Mouse (Mus musculus): ENCODE measurements around the gene Epsti1.

Gene Epsti1

GRCm38 (mm10) chr14:77904171-77904762 is at the start of gene Epsti1:
TSS of gene Epsti1 (plus strand) at chr14:77904239.
- DNase-seq (ENCODE audit: low read depth), result peak; percentile 63

DNA sequence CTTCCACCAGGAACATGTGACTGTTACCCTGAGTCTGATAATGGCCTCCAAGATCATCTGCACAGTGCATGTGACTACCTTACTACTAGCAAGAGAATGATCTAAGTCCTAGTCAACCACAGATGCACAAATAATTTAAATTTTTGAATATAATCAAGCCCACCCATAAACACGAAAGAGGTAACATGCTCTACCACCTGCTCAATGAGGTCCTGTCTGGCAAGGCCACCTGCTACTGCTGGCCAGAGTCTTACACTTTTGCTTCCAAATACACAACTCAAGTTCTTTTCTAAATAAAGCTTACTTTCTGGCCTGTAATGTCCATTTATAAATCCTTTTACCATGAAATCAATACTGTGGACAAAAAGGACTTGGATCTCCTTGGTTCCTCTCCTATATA is 44.1 kb upstream of the Epsti1 start:
- no peak for DNase-seq (ENCODE audit: low read depth)

DNA sequence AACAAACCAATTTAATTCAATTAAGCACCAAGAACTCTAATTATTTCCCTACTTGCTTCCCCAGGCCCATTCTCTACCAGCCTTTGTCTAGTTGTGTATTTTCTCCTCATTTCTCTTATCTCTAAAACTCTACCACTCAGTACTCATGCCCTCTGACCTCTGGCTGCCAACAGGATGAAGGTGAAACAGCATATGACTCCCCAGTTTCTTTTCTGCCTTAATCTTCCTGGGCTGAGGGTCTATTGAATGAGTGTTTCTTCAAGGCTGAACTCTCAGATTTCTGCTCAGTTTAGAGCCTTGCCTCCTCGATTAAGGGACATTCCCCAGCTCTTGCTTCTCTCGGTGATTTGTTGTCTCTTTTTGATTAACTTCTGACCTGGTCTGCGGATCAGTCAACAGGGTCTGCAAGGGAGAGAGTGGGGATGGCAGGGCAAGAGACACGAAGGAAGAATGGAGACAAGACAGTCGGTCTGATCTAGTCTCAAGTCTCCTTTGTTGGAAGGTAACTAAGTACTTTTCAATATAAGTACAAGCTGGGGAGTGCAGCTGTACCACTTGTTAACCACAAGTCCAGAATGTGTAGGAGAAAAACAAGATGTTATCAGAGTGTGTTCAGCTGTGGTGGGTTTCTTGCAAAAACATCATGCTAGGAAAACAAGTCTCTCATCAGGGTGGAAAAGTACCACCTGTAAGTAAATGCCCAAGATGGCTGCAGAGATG is 43.0 kb upstream of the Epsti1 start:
- DNase-seq (ENCODE audit: low read depth), result peak; percentile 58

- peak; percentile 39 for DNase-seq (ENCODE audit: low read depth)
Observed at GRCm38 (mm10) chr14:77864051-77864450, 40.0 kb upstream of the Epsti1 start.

DNA sequence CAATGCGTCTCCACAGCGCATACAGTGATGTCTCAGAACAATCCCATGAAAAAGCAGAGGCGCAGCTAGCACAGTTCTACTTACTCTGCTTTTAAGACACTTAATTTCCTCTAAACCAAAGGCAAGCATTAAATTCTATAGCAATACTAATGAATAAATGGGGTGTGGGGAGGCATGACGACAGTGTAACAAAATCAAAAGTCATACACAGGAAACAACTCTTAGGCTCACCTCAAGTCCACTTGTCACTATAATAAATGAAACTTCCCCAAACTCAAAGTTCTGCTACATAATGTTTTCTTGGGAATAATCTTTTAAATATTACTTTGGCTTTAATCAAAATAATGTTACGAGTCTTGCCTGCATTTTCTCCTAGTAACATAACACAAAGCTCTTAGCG is 39.5 kb upstream of the Epsti1 start:
- no peak for DNase-seq (ENCODE audit: low read depth)

DNA sequence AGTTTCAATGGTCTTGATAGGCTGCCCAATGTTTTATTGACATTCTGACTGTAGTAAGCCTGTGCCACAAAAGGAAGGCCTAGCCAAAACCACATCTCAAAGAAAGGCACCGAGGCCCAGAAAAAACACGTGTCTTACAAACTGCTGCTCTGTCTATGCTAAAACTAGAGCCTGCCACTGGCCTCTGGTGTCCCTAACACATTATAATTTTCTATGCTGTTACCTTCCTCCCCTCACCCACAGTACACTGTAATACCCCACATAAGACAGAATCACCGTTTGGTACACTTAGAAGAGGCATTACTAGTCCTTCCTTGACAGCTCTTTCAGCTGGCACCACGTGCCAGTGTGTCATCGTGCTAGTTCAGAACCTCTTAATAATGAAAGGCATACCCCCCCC is 36.4 kb upstream of the Epsti1 start:
- DNase-seq (ENCODE audit: low read depth), result peak; percentile 39

GRCm38 (mm10) chr14:77870926-77871325 is 33.1 kb upstream of the Epsti1 start:
- peak; percentile 50 for DNase-seq (ENCODE audit: low read depth)

DNA sequence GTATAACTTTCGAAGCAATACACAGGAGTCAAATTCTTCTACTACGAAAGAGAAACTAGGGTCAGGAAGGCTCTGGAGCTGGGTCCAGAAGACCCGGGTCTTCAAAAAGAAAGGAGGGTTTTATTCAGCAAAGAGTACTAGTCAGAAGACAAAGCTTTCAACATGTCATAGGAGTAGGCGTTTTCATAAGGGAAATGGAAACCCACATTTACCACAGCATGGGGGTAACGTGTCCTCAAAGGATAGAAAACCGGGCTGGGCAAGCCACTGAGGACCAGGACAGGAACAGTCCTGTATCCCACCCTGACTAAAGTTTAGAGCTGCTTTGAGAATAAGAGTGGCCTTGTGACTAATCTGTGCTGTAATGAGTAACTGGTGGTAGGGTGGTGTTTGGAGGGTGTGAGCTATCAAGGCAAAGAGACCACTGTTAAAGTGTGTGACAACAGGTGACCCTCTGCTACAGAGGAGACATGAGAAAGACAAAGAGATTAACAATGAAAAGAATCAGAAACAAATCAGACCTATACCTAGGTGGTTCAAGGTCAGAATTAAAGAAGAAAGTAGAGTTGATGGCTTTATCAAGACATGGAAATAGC is 32.6 kb upstream of the Epsti1 start:
- DNase-seq (ENCODE audit: low read depth), result peak; percentile 80

GRCm38 (mm10) chr14:77874304-77875241 is 29.5 kb upstream of the Epsti1 start, which contains the start of gene Dnajc15:
TSS of gene Dnajc15 (minus strand) at chr14:77875125.
- DNase-seq (ENCODE audit: low read depth), result peak; percentile 87

DNA sequence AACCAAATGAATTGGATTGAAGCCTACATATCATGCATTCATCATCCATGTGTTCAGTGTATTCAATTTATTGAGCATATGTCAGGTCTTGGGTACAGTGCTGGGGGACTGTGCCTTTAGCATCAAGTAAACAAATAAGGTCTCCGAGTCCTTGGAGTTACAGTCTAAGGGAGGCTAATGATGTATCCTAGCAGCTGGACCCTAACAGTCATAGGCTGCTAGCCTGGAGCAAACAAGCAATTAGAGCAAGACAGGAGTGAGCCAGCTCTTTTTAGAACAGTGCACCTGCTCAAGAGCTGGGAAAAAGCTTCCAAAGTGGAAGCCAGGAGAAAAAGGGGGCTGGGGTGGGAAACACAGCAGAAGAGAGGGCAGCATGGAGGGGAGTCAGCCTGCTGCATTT is 27.8 kb upstream of the Epsti1 start:
- no peak for DNase-seq (ENCODE audit: low read depth)

- DNase-seq (ENCODE audit: low read depth), result peak; percentile 73
Observed at GRCm38 (mm10) chr14:77877876-77878275, 26.2 kb upstream of the Epsti1 start.

DNA sequence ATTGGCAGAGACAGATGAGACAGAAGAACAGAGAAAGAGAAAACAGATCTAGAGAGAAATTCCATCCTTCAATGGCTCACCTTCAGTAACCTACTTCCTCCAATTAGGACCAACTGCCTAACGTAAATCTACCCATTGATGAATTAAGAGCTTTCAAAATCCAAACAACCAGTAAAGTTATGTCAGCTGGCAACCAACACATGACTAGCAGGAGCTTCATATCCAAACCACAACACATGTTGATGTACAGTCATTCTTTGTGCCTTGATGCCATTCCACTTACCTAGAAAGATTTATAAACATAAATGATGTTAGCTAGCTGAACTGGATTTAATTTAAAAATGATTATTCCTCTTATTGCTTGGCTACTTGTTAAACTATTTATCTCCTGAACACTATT is 22.0 kb upstream of the Epsti1 start:
- no peak for DNase-seq (ENCODE audit: low read depth)

GRCm38 (mm10) chr14:77882669-77883068 is 21.4 kb upstream of the Epsti1 start:
- DNase-seq (ENCODE audit: low read depth), result no peak

GRCm38 (mm10) chr14:77886376-77886775 is 17.7 kb upstream of the Epsti1 start:
- DNase-seq (ENCODE audit: low read depth), result no peak

DNA sequence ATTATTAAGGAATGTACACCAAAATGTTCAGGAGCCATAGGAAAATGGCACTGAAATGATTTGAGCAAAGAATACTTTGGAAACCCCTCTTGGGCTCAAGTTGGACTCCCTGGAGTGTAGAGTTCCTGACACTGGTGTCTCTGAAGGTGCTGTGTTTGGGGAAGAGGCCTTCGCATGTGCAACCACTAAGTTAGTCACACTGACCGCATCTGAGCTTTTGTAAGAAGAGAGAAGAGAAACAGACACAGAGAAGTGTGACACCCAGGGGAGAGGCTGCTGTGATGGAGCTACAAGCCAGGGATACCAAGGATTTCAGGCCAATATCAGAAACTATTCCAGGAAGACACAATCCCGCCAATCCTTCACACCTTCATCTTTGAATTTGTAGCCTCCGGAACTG is 17.1 kb upstream of the Epsti1 start:
- no peak for DNase-seq (ENCODE audit: low read depth)

DNA sequence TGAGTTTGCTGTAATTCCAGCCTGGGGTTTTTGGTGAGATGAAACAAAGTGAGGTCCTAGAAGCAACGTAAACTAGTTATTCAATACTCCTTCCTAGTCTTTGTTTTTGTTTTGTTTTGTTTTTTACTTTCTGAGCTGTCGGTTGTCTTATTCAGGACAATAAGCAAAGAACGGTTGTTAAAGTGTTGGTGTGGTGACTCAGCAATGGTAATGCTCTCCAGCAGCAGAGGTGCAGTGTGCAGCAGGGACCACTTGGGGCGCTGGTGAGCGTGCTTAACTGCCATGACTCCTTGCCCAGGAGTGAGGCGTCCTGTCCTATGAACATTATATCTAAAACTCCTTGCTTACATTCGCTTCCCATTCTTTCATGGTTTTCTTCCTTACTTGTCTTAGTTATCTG is 14.1 kb upstream of the Epsti1 start:
- DNase-seq (ENCODE audit: low read depth), result no peak

GRCm38 (mm10) chr14:77895951-77896350 is 8.1 kb upstream of the Epsti1 start:
- no peak for DNase-seq (ENCODE audit: low read depth)

DNA sequence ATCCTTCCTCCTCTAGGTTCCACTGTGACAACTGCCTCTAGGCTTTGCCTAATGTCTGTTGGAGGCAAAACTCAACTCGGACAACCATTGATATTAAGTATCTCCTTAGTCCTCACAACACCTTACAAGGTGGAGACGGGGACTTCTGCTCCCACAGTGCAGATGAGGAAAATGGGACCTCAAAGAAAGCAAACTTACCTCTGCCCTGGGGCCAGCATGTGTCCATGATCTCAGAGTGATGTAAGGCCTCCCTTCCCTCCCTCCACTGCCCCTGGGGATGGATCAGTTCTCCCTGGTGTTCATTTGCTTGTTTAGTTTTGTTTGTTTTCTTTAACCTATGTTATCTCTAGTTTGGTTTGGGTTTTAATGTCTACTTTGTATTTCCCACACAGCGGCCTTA is 1.5 kb upstream of the Epsti1 start:
- DNase-seq (ENCODE audit: low read depth), result no peak

GRCm38 (mm10) chr14:77905466-77905865 is 1.4 kb downstream of the Epsti1 start:
- DNase-seq (ENCODE audit: low read depth), result no peak

- DNase-seq (ENCODE audit: low read depth), result no peak
Observed at GRCm38 (mm10) chr14:77906586-77906985, 2.5 kb downstream of the Epsti1 start.

- DNase-seq (ENCODE audit: low read depth), result no peak
Observed at GRCm38 (mm10) chr14:77915776-77916175, 11.7 kb downstream of the Epsti1 start.

DNA sequence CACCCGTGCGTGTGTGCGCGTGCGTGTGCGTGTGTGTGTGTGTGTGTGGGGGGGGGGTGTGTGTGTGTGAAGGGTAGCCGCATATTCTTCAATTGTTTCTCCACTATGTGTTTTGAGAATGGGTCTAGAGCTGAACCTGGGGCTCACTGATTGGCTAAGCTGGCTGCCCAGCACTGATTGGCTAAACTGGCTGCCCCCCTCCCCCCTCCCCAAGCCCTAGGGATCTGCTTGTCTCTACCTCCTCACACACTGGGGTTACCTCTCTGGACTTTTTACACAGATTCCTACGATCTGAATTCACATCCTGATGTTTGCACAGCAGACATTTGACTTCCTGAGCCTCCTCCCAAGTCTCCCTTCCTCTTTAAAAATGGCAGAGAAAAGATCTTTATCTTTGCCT is 17.6 kb downstream of the Epsti1 start:
- peak; percentile 37 for DNase-seq (ENCODE audit: low read depth)

All from 416B (cell line).